Mouse (Mus musculus): ENCODE results near the gene Ppip5k2. TPM values are rescaled to one million over a fixed set of nuclear protein-coding genes. Genes with fewer than 3 reads are reported as not detected.

The Ppip5k2 gene
- polyA plus RNA-seq (2012; rRNA removed) = 2.3 and 4.1 TPM in 2 replicates

DNA sequence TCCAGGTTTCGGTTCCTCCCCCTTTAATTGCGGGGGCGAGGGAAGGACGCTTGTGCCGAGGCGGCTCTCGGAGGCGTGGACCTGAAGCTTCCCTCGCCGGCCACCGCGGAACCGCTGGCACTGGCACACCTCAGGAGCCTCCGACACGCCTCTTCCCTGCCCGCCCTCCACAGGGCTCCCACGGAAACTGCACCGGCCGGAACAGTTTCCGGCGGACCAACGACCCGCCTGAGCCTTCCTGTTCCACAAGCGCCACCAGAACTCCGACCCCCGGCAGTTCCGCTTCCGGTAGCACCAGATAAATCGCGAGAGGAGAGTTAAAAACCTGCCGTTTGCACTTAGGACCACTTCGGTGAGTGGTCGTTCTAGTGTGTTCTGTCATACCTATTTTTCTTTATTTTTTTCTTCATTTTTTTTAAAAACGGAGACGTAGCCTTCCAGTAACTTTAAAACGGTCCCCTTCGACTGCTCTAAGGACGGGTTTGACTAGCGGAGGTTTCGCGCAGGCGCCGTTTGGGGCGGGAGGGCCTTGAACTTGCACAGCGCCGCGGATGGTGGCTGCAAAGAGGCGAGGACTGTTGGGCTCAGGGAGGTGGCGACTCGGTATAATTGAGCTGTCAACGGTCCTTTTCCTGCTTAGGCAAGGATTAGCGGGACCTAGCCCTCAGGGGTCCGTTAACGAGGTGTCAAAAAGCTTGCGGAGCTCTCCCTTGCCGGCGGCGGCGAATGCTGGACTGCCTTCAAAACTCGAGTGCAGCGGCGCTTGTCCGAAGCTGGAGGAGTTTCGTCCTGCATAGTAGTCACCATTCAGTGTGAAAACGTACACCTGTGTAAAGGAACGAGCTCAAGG, at the start of gene Ppip5k2, which contains the start of gene Gin1:
TSS of gene Ppip5k2 (minus strand) at position 508 of the 850 bp plus-strand sequence.
TSS of gene Gin1 (plus strand) at position 269 of the 850 bp plus-strand sequence.

DNA sequence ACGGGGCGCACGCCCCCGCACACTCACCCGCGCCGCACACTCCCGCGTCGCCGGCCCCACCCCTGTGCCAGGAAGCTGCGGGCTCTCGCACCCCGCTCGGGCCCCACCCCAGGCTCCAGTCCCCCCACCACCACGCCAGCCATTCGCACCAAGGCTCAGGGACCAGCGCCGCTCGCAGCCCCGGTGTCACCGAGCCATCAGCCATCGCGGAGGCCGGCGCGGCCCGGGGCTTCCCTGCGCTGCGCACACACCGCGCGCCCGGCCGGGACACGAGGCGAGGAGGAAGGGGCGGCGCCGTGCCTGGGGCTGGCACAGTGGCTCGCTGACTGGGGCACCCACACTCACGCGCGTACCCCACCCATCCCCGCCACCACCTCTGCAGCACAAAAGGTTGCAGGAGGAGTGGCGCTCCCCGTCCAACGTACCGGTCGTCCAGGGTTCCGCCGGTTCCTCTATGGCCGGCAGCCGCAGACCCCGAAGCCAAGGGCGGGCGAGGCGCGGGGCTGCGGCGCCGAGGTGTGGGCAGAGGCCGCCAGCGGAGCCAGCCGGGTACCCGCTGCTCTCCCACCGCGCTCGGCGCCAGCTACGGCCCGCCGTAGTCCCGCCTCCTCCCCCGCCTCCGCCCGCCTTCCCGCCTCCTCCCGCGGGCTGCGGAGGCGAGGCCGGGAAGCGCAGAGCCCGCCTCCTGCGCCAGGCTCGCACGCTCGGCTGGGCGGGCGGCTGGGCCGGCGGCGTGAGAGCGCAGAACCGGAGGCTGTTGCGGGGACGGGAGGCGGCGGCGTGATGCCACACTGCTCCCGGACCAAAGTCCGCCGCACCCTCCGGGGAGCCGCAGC, 108.6 kb downstream of the Ppip5k2 start, which contains the start of gene D1Ertd622e:
TSS of gene D1Ertd622e (minus strand) at position 669 of the 836 bp plus-strand sequence.

Other genes with a start within 250 kb of the Ppip5k2 start
- 39.8 and 45.7 TPM in 2 replicates for gene D1Ertd622e, start 108.3 kb downstream of the Ppip5k2 start, polyA plus RNA-seq (2012; rRNA removed)
- gene Gin1, start 239 bp downstream of the Ppip5k2 start, polyA plus RNA-seq (2012; rRNA removed) = 1.1 and 1.2 TPM in 2 replicates

Data from colon, adult 2 months (tissue).